26 mouse cellular contexts compared by ENCODE assay signal in genomic region chr14:31317754-31318153, GRCm38 (mm10). TPM values are rescaled to one million over a fixed set of nuclear protein-coding genes. Genes with fewer than 3 reads are reported as not detected.
A peak's percentile ranks its signal among the peaks of the same experiment; 100 is the strongest.
DNase-seq lines count a peak whose midpoint lies in the region; ATAC-seq and TF ChIP-seq lines count a peak whose summit lies in the region.
"Had no signal": no experiment of that assay in that cellular context is flagged by ENCODE, and none has a peak within 500 bp of the region (broad histone marks: within the 10 kb centered on the region; RNA-seq: fewer than 3 reads in every experiment).

No protein-coding gene starts in this region.

- no peaks in the 10 kb centered on the region for H3K27me3 ChIP-seq in stomach, embryonic 15.5 days (replicated peaks)
- no peaks in the 10 kb centered on the region for H3K27me3 ChIP-seq in stomach, postnatal 0 days (ENCODE audit: control insufficient read depth, insufficient read depth, low read length)
- peaks cover 16% of the 10 kb centered on the region for H3K27me3 ChIP-seq in liver, embryonic 12.5 days (replicated peaks)
- H3K27me3 ChIP-seq in liver, embryonic 15.5 days = 0 out of 2 replicates have a peak, but pooled peaks cover 4% of the 10 kb centered on the region
- H3K27me3 ChIP-seq: CH12.LX; embryonic facial prominence, embryonic 12.5 days; embryonic facial prominence, embryonic 15.5 days; forebrain, embryonic 15.5 days had no signal

- ATAC-seq in stomach, embryonic 15.5 days (ENCODE audit: insufficient read depth, low FRiP score, low read depth) = peak; percentile 66; the same call in 1 of the 2 replicates
- no peak for ATAC-seq in stomach, postnatal 0 days (ENCODE audit: low FRiP score, low TSS enrichment)
- ATAC-seq in liver, embryonic 12.5 days = peak; percentile 90
- peak; percentile 81 for ATAC-seq in liver, embryonic 15.5 days (ENCODE audit: insufficient read depth)
- ATAC-seq: activated CD4-positive, CD25-positive, alpha-beta regulatory T cell, adult 4 months; forebrain, embryonic 15.5 days; hindbrain, postnatal 0 days had no signal

- H3K9me3 ChIP-seq in stomach, embryonic 15.5 days = no peaks in the 10 kb centered on the region
- no peaks in the 10 kb centered on the region for H3K9me3 ChIP-seq in stomach, postnatal 0 days (ENCODE audit: control insufficient read depth, low read length)
- H3K9me3 ChIP-seq in liver, embryonic 12.5 days (replicated peaks) = no peaks in the 10 kb centered on the region
- H3K9me3 ChIP-seq in liver, embryonic 15.5 days (replicated peaks) = no peaks in the 10 kb centered on the region
- H3K9me3 ChIP-seq: embryonic facial prominence, embryonic 12.5 days; embryonic facial prominence, embryonic 15.5 days; forebrain, embryonic 15.5 days; G1E; heart, embryonic 13.5 days had no signal

- WGBS in stomach, embryonic 15.5 days = 86% methylated on average over 3 of the region's 3 CpGs
- WGBS in stomach, postnatal 0 days = 78% methylated on average over 3 of the region's 3 CpGs
- 59% methylated on average over 3 of the region's 3 CpGs for WGBS in liver, embryonic 12.5 days (ENCODE audit: insufficient replicate concordance)
- 48% methylated on average over 3 of the region's 3 CpGs for WGBS in liver, embryonic 15.5 days (ENCODE audit: insufficient replicate concordance)

- H3K27ac ChIP-seq in stomach, embryonic 15.5 days = no peak overlapping the region
- H3K27ac ChIP-seq in stomach, postnatal 0 days (replicated peaks) = no peak overlapping the region
- peak overlapping the region; percentile 46; the same call in 1 of the 2 replicates for H3K27ac ChIP-seq in liver, embryonic 12.5 days
- H3K27ac ChIP-seq in liver, embryonic 15.5 days (replicated peaks) = no peak overlapping the region; the same call in 1 of the 2 replicates
- no peak overlapping the region for H3K27ac ChIP-seq in layer of hippocampus, adult 2 months
- H3K27ac ChIP-seq: embryonic facial prominence, embryonic 12.5 days; embryonic facial prominence, embryonic 15.5 days; forebrain, embryonic 15.5 days; heart, embryonic 13.5 days; hindbrain, embryonic 14.5 days; hindbrain, postnatal 0 days had no signal

- H3K4me2 ChIP-seq in stomach, embryonic 15.5 days = no peak overlapping the region
- no peak overlapping the region for H3K4me2 ChIP-seq in stomach, postnatal 0 days (replicated peaks; ENCODE audit: low read depth)
- H3K4me2 ChIP-seq in liver, embryonic 12.5 days = peak overlapping the region; percentile 49
- H3K4me2 ChIP-seq in liver, embryonic 15.5 days = peak overlapping the region; percentile 24; the same call in 1 of the 2 replicates
- H3K4me2 ChIP-seq: embryonic facial prominence, embryonic 12.5 days; embryonic facial prominence, embryonic 15.5 days; forebrain, embryonic 15.5 days; heart, embryonic 13.5 days; hindbrain, embryonic 14.5 days had no signal

- no peak overlapping the region for H3K9ac ChIP-seq in stomach, embryonic 15.5 days
- no peak overlapping the region for H3K9ac ChIP-seq in stomach, postnatal 0 days (ENCODE audit: low read length)
- 0 out of 2 replicates have a peak overlapping the region, but pooled peaks have one; percentile 13 for H3K9ac ChIP-seq in liver, embryonic 12.5 days
- no peak overlapping the region for H3K9ac ChIP-seq in liver, embryonic 15.5 days
- H3K9ac ChIP-seq: embryonic facial prominence, embryonic 12.5 days; embryonic facial prominence, embryonic 15.5 days; forebrain, embryonic 15.5 days; heart, embryonic 13.5 days; hindbrain, embryonic 14.5 days had no signal

- no peak overlapping the region for H3K4me3 ChIP-seq in stomach, embryonic 15.5 days (replicated peaks)
- no peak overlapping the region for H3K4me3 ChIP-seq in stomach, postnatal 0 days (ENCODE audit: low read depth, low read length)
- H3K4me3 ChIP-seq in liver, embryonic 12.5 days = no peak overlapping the region
- no peak overlapping the region for H3K4me3 ChIP-seq in liver, embryonic 15.5 days (replicated peaks)
- H3K4me3 ChIP-seq in layer of hippocampus, adult 2 months = no peak overlapping the region
- H3K4me3 ChIP-seq: embryonic facial prominence, embryonic 12.5 days; embryonic facial prominence, embryonic 15.5 days; forebrain, embryonic 15.5 days; heart, embryonic 13.5 days had no signal

- H3K36me3 ChIP-seq in stomach, embryonic 15.5 days = no peaks in the 10 kb centered on the region
- no peaks in the 10 kb centered on the region for H3K36me3 ChIP-seq in stomach, postnatal 0 days (ENCODE audit: control insufficient read depth, insufficient read depth, low read length)
- H3K36me3 ChIP-seq in liver, embryonic 12.5 days = no peaks in the 10 kb centered on the region
- no peaks in the 10 kb centered on the region for H3K36me3 ChIP-seq in liver, embryonic 15.5 days (replicated peaks)
- H3K36me3 ChIP-seq: embryonic facial prominence, embryonic 12.5 days; embryonic facial prominence, embryonic 15.5 days; forebrain, embryonic 15.5 days; G1E; heart, embryonic 13.5 days had no signal

- no peak for TF ChIP-seq EP300 in stomach, postnatal 0 days (optimal IDR thresholded peaks at IDR 0.05)

- no peaks in the 10 kb centered on the region for H3K4me1 ChIP-seq in stomach, embryonic 15.5 days
- no peaks in the 10 kb centered on the region for H3K4me1 ChIP-seq in stomach, postnatal 0 days (replicated peaks; ENCODE audit: control insufficient read depth, insufficient read depth)
- peaks cover 35% of the 10 kb centered on the region for H3K4me1 ChIP-seq in liver, embryonic 12.5 days
- peaks cover 27% of the 10 kb centered on the region for H3K4me1 ChIP-seq in liver, embryonic 15.5 days (replicated peaks)
- H3K4me1 ChIP-seq: embryonic facial prominence, embryonic 15.5 days; forebrain, embryonic 15.5 days had no signal

- no peak for DNase-seq in stomach, postnatal 0 days (ENCODE audit: low spot score)
- DNase-seq in embryo, embryonic 9.5 days (ENCODE audit: extremely low spot score) = no peak
- DNase-seq in layer of hippocampus, adult 2 months (ENCODE audit: low spot score in 2 of 2) = no peak
- DNase-seq in MN1 (ENCODE audit: low spot score) = no peak
- DNase-seq: adrenal gland, adult 8-10 months; adrenal gland, postnatal 25 days; B cell, adult 2 months; cerebellum, adult 18-20 months; cerebellum, adult 9-10 months; cerebellum, postnatal 14 days; gastrocnemius, postnatal 25 days; heart, adult 18-20 months; heart, postnatal 14 days; heart, postnatal 4 days had no signal

- TF ChIP-seq CTCF in stomach, postnatal 0 days (IDR thresholded peaks at IDR 0.05; ENCODE audit: low read depth) = no peak
- no peak for TF ChIP-seq CTCF in layer of hippocampus, adult 2 months (conservative IDR thresholded peaks at IDR 0.05)

RNA-seq across cellular contexts. Expression of gene Dnah1, which starts 5.9 kb away (rescaled TPM):
- polyA plus RNA-seq in stomach, embryonic 15.5 days (2015; fragmentation: Nextera tagmentation; extraction: Ambion mirVana) = 3.5 and 4.0 TPM in 2 replicates
- 0.74 and 0.81 TPM in 2 replicates for polyA plus RNA-seq in stomach, postnatal 0 days (2015; fragmentation: Nextera tagmentation; extraction: Ambion mirVana)
- 0.48 and 0.57 TPM in 2 replicates for polyA plus RNA-seq in liver, embryonic 12.5 days (2016; fragmentation: Nextera tagmentation; extraction: Ambion mirVana)
- 0.09 and 0.14 TPM in 2 replicates for polyA plus RNA-seq in liver, embryonic 15.5 days (2015; fragmentation: Nextera tagmentation; extraction: Ambion mirVana)
- 1 to 10 TPM; 4.6 to 5.8 TPM for total RNA-seq in layer of hippocampus, adult 2 months (2021)
- polyA plus RNA-seq: G1E had no signal

RNA-seq across cellular contexts. Expression of gene Capn7, which starts 18.7 kb away (rescaled TPM):
- polyA plus RNA-seq in stomach, embryonic 15.5 days (2015; fragmentation: Nextera tagmentation; extraction: Ambion mirVana) = 37.8 and 41.8 TPM in 2 replicates
- polyA plus RNA-seq in stomach, postnatal 0 days (2015; fragmentation: Nextera tagmentation; extraction: Ambion mirVana) = 24.8 and 26.8 TPM in 2 replicates
- polyA plus RNA-seq in liver, embryonic 12.5 days (2016; fragmentation: Nextera tagmentation; extraction: Ambion mirVana) = 24.1 and 24.5 TPM in 2 replicates
- 16.4 and 16.8 TPM in 2 replicates for polyA plus RNA-seq in liver, embryonic 15.5 days (2015; fragmentation: Nextera tagmentation; extraction: Ambion mirVana)
- total RNA-seq in layer of hippocampus, adult 2 months (2021) = 10 to 100 TPM; 35.6 to 39.4 TPM

Comparison
In these comparisons a context has a peak if more than half of its experiments do, and no peak if none do; other contexts are left out.
1. H3K4me2 ChIP-seq: peak in liver, embryonic 12.5 days (single experiment) and liver, embryonic 15.5 days (single experiment); none in stomach, embryonic 15.5 days (single experiment) and stomach, postnatal 0 days (single experiment).